Mouse (Mus musculus) hindbrain, embryonic 11.5 days (tissue): Measurements from ENCODE around the gene Acp6. TPM values are rescaled to one million over a fixed set of nuclear protein-coding genes. Genes with fewer than 3 reads are reported as not detected.
A peak's percentile ranks its signal among the peaks of the same experiment; 100 is the strongest.

Experiments
- ATAC-seq: fragments of 200-750 bp; cut with Nextera tagmentation; 2 replicates; pipeline ENCODE4 v1.8.0; 2017; ENCODE audit warnings: mild to moderate bottlenecking, moderate TSS enrichment, moderate library complexity; ENCODE audit not compliant: low FRiP score
- DNase-seq: peaks from one replicate; pipeline ENCODE4 v3.0.0-alpha.2; 2015; ENCODE audit warnings: low spot score
- H3K27ac ChIP-seq: fragments of 300-500 bp; sonication (generic); 2 replicates; pipeline ENCODE4 v1.5.1; 2014; ENCODE audit warnings: mild to moderate bottlenecking, low read depth, low read length
- H3K27me3 ChIP-seq: fragments of 300-500 bp; sonication (generic); 2 replicates; pipeline ENCODE4 v1.6.1; 2014; ENCODE audit warnings: mild to moderate bottlenecking, low read length, moderate library complexity, mixed read lengths; ENCODE audit not compliant: control insufficient read depth, insufficient read depth
- H3K36me3 ChIP-seq: fragments of 300-500 bp; sonication (generic); 2 replicates; pipeline ENCODE4 v1.6.1; 2014; ENCODE audit warnings: mild to moderate bottlenecking, low read length, moderate library complexity, mixed read lengths; ENCODE audit not compliant: control insufficient read depth, insufficient read depth
- H3K4me1 ChIP-seq: fragments of 300-500 bp; sonication (generic); replicated peaks from 2 replicates; pipeline ENCODE4 v1.6.1; 2014; ENCODE audit warnings: low read length, mixed read lengths; ENCODE audit not compliant: control insufficient read depth, insufficient read depth
- H3K4me2 ChIP-seq: fragments of 300-500 bp; sonication (generic); replicated peaks from 2 replicates; pipeline ENCODE4 v1.6.1; 2014; ENCODE audit warnings: mild to moderate bottlenecking, low read depth, low read length
- H3K4me3 ChIP-seq: fragments of 300-500 bp; sonication (generic); 2 replicates; pipeline ENCODE4 v1.5.1; 2014; ENCODE audit warnings: low read depth, low read length
- H3K9ac ChIP-seq: fragments of 300-500 bp; sonication (generic); 2 replicates; pipeline ENCODE4 v1.6.1; 2014; ENCODE audit warnings: low read depth, low read length
- H3K9me3 ChIP-seq: fragments of 300-500 bp; sonication (generic); 2 replicates; pipeline ENCODE4 v1.6.1; 2016; ENCODE audit warnings: low read length; ENCODE audit not compliant: control insufficient read depth
- WGBS: fragments of 180-500 bp; shearing (Covaris S2); extraction: QIAGEN DNeasy Blood & Tissue Kit; methylation state at CpG from one replicate; pipeline ENCODE4 v1.1.7; 2014; 5-methylcytosine and 5-hydroxymethylcytosine counted together
- polyA plus RNA-seq: library from polyadenylated mRNA; unstranded; fragments of >200 nt; fragmentation: Nextera tagmentation; extraction: Ambion mirVana; gene quantifications from 2 replicates; pipeline ENCODE4 v1.2.1, GENCODE M21; 2014

Acp6 gene
- polyA plus RNA-seq, 1 experiment from 2014 or later = 21.1 TPM

- 85% methylated on average over 3 of the region's 3 CpGs for WGBS
- no peak overlapping the region for H3K27ac ChIP-seq
- no peaks in the 10 kb centered on the region for H3K27me3 ChIP-seq
- no peaks in the 10 kb centered on the region for H3K4me1 ChIP-seq
- ATAC-seq (no peak), DNase-seq (no peak)
- no peak overlapping the region for H3K9ac ChIP-seq
- no peak overlapping the region for H3K4me3 ChIP-seq
- H3K9me3 ChIP-seq = no peaks in the 10 kb centered on the region
- peaks cover 29% of the 10 kb centered on the region for H3K36me3 ChIP-seq
- no peak overlapping the region for H3K4me2 ChIP-seq
Observed at GRCm38 (mm10) chr3:97206521-97206920, 47.9 kb downstream of the Acp6 start.

GRCm38 (mm10) chr3:97209351-97209750 lies 50.8 kb downstream of the Acp6 start:
- Histone ChIP-seq H3K27me3 (no peaks in the 10 kb centered on the region), H3K4me3 (no peak overlapping the region), H3K9me3 (no peaks in the 10 kb centered on the region), H3K4me2 (no peak overlapping the region), H3K4me1 (no peaks in the 10 kb centered on the region), H3K9ac (no peak overlapping the region), H3K36me3 (peaks cover 33% of the 10 kb centered on the region), H3K27ac (no peak overlapping the region)
- DNase-seq (no peak), ATAC-seq (no peak)
- WGBS = 95% methylated on average over 9 of the region's 9 CpGs

- no peak for DNase-seq
- H3K27me3 ChIP-seq = no peaks in the 10 kb centered on the region
- H3K4me2 ChIP-seq = no peak overlapping the region
- WGBS = 94% methylated on average over 5 of the region's 5 CpGs
- no peak overlapping the region for H3K27ac ChIP-seq
- H3K4me1 ChIP-seq = no peaks in the 10 kb centered on the region
- no peak overlapping the region for H3K9ac ChIP-seq
- H3K9me3 ChIP-seq = no peaks in the 10 kb centered on the region
- no peak overlapping the region for H3K4me3 ChIP-seq
- ATAC-seq = no peak
- peaks cover 37% of the 10 kb centered on the region for H3K36me3 ChIP-seq
Observed at GRCm38 (mm10) chr3:97211177-97211576, 52.6 kb downstream of the Acp6 start.

GRCm38 (mm10) chr3:97213871-97214270 lies 55.3 kb downstream of the Acp6 start:
- no peaks in the 10 kb centered on the region for H3K9me3 ChIP-seq
- ATAC-seq = no peak
- no peaks in the 10 kb centered on the region for H3K4me1 ChIP-seq
- H3K27ac ChIP-seq = no peak overlapping the region
- H3K27me3 ChIP-seq = no peaks in the 10 kb centered on the region
- 94% methylated on average over 10 of the region's 10 CpGs for WGBS
- DNase-seq = no peak
- H3K4me2 ChIP-seq = no peak overlapping the region
- no peak overlapping the region for H3K4me3 ChIP-seq
- peaks cover 33% of the 10 kb centered on the region for H3K36me3 ChIP-seq
- no peak overlapping the region for H3K9ac ChIP-seq

- Histone ChIP-seq H3K4me2 (no peak overlapping the region), H3K27me3 (no peaks in the 10 kb centered on the region), H3K36me3 (peaks cover 30% of the 10 kb centered on the region), H3K4me3 (no peak overlapping the region), H3K4me1 (no peaks in the 10 kb centered on the region), H3K27ac (no peak overlapping the region), H3K9me3 (no peaks in the 10 kb centered on the region), H3K9ac (no peak overlapping the region)
- ATAC-seq = no peak
- DNase-seq = no peak
- 91% methylated on average over 1 of the region's 1 CpGs for WGBS
Observed at GRCm38 (mm10) chr3:97214439-97214838, 55.9 kb downstream of the Acp6 start.

- no peaks in the 10 kb centered on the region for H3K4me1 ChIP-seq
- no peaks in the 10 kb centered on the region for H3K9me3 ChIP-seq
- peaks cover 21% of the 10 kb centered on the region for H3K36me3 ChIP-seq
- no peak for DNase-seq
- no peak overlapping the region for H3K9ac ChIP-seq
- 84% methylated on average over 3 of the region's 3 CpGs for WGBS
- no peak overlapping the region for H3K4me3 ChIP-seq
- no peak for ATAC-seq
- no peak overlapping the region for H3K4me2 ChIP-seq
- H3K27ac ChIP-seq = no peak overlapping the region
- no peaks in the 10 kb centered on the region for H3K27me3 ChIP-seq
Observed at GRCm38 (mm10) chr3:97215526-97215925, 56.9 kb downstream of the Acp6 start.

GRCm38 (mm10) chr3:97223261-97223660 lies 64.7 kb downstream of the Acp6 start:
- DNase-seq (no peak), ATAC-seq (no peak)
- H3K27me3 ChIP-seq = no peaks in the 10 kb centered on the region
- no peak overlapping the region for H3K9ac ChIP-seq
- H3K4me1 ChIP-seq = 0 out of 2 replicates have a peak, but pooled peaks cover 1% of the 10 kb centered on the region
- H3K4me2 ChIP-seq = no peak overlapping the region
- H3K36me3 ChIP-seq = no peaks in the 10 kb centered on the region
- no peak overlapping the region for H3K4me3 ChIP-seq
- no peak overlapping the region for H3K27ac ChIP-seq
- 81% methylated on average over 9 of the region's 9 CpGs for WGBS
- no peaks in the 10 kb centered on the region for H3K9me3 ChIP-seq

GRCm38 (mm10) chr3:97225231-97225630 lies 66.7 kb downstream of the Acp6 start:
- Histone ChIP-seq H3K4me1 (0 out of 2 replicates have a peak, but pooled peaks cover 3% of the 10 kb centered on the region), H3K4me2 (no peak overlapping the region), H3K9me3 (no peaks in the 10 kb centered on the region), H3K27ac (no peak overlapping the region), H3K9ac (no peak overlapping the region), H3K4me3 (no peak overlapping the region), H3K27me3 (no peaks in the 10 kb centered on the region), H3K36me3 (no peaks in the 10 kb centered on the region)
- DNase-seq (no peak), ATAC-seq (no peak)
- 88% methylated on average over 5 of the region's 5 CpGs for WGBS

GRCm38 (mm10) chr3:97226719-97227118 lies 68.1 kb downstream of the Acp6 start:
- H3K9ac ChIP-seq = peak overlapping the region; percentile 86
- no peaks in the 10 kb centered on the region for H3K9me3 ChIP-seq
- DNase-seq = peak; percentile 62
- peak overlapping the region; percentile 95 for H3K27ac ChIP-seq
- WGBS = 1% methylated on average over 18 of the region's 18 CpGs
- peak overlapping the region; percentile 69 for H3K4me2 ChIP-seq
- H3K4me3 ChIP-seq = peak overlapping the region; percentile 72
- H3K27me3 ChIP-seq = no peaks in the 10 kb centered on the region
- 0 out of 2 replicates have a peak, but pooled peaks cover 3% of the 10 kb centered on the region for H3K4me1 ChIP-seq
- no peak; the same call in 1 of the 2 replicates for ATAC-seq
- H3K36me3 ChIP-seq = no peaks in the 10 kb centered on the region
